Mouse (Mus musculus) brain, embryonic 14.5 days (tissue): ENCODE results near the gene Limch1. TPM values are rescaled to one million over a fixed set of nuclear protein-coding genes. Genes with fewer than 3 reads are reported as not detected.

Experiments
- DNase-seq: peaks from one replicate; pipeline ENCODE4 v3.0.0-alpha.2; 2011; ENCODE audit warnings: low read depth
- CTCF ChIP-seq: fragments of 200-500 bp; IDR thresholded peaks from 2 replicates; pipeline ENCODE4 v1.5.1; 2012; ENCODE audit warnings: inconsistent platforms, mild to moderate bottlenecking, moderate library complexity, borderline replicate concordance; ENCODE audit not compliant: insufficient read depth, insufficient read length; ENCODE audit errors: extremely low read depth
- POLR2A ChIP-seq: fragments of 200-500 bp; IDR thresholded peaks from 2 replicates; pipeline ENCODE4 v1.6.1; 2012; ENCODE audit warnings: mild to moderate bottlenecking, inconsistent platforms, borderline replicate concordance; ENCODE audit not compliant: poor library complexity, insufficient read depth, insufficient read length, severe bottlenecking; ENCODE audit errors: extremely low read depth
- polyA plus RNA-seq: library from polyadenylated mRNA; depleted of rRNA; stranded (reverse); fragments of >200 nt; gene quantifications from 2 replicates; pipeline ENCODE4 v1.2.3, GENCODE M21; 2012; rRNA removed

Limch1 gene
- polyA plus RNA-seq, 1 experiment, result 37.8 TPM

- TF ChIP-seq POLR2A, result no peak
- no peak for TF ChIP-seq CTCF
- peak; percentile 63 for DNase-seq
These were observed 353.2 kb downstream of the Limch1 start, which contains the start of gene Phox2b for GRCm38 (mm10) chr5:67098733-67099323. TSS of gene Phox2b (minus strand) at chr5:67099301.

- no peak for TF ChIP-seq CTCF
- no peak for TF ChIP-seq POLR2A
- peak; percentile 75 for DNase-seq
These were observed 354.0 kb downstream of the Limch1 start for GRCm38 (mm10) chr5:67099393-67100271.

GRCm38 (mm10) chr5:67100564-67101394 is 355.2 kb downstream of the Limch1 start:
- no peak for TF ChIP-seq POLR2A
- TF ChIP-seq CTCF, result no peak
- DNase-seq, result peak; percentile 49

GRCm38 (mm10) chr5:67101395-67101760 is 355.8 kb downstream of the Limch1 start:
- no peak for TF ChIP-seq CTCF
- no peak for TF ChIP-seq POLR2A
- no peak for DNase-seq

- peak; percentile 71 for DNase-seq
- no peak for TF ChIP-seq POLR2A
- peak; percentile 39 for TF ChIP-seq CTCF
These were observed 356.4 kb downstream of the Limch1 start for GRCm38 (mm10) chr5:67101793-67102600.

GRCm38 (mm10) chr5:67103016-67103415 is 357.4 kb downstream of the Limch1 start:
- DNase-seq, result no peak
- no peak for TF ChIP-seq CTCF
- TF ChIP-seq POLR2A, result no peak

GRCm38 (mm10) chr5:67106261-67106660 is 360.6 kb downstream of the Limch1 start:
- no peak for DNase-seq
- TF ChIP-seq POLR2A, result no peak
- TF ChIP-seq CTCF, result no peak

Other genes with a start within 250 kb of the Limch1 start
- 19.9 and 47.9 TPM in 2 replicates for gene Apbb2, start 127.0 kb upstream of the Limch1 start, polyA plus RNA-seq
- gene Uchl1, start 69.7 kb upstream of the Limch1 start, polyA plus RNA-seq, result 1,464 and 1,575 TPM in 2 replicates